Mouse (Mus musculus): ENCODE results near the gene Ice2. TPM values are rescaled to one million over a fixed set of nuclear protein-coding genes. Genes with fewer than 3 reads are reported as not detected.
A peak's percentile ranks its signal among the peaks of the same experiment; 100 is the strongest.

Ice2 gene
- polyA plus RNA-seq, 1 experiment from 2014 or later = 25.2 TPM

DNA sequence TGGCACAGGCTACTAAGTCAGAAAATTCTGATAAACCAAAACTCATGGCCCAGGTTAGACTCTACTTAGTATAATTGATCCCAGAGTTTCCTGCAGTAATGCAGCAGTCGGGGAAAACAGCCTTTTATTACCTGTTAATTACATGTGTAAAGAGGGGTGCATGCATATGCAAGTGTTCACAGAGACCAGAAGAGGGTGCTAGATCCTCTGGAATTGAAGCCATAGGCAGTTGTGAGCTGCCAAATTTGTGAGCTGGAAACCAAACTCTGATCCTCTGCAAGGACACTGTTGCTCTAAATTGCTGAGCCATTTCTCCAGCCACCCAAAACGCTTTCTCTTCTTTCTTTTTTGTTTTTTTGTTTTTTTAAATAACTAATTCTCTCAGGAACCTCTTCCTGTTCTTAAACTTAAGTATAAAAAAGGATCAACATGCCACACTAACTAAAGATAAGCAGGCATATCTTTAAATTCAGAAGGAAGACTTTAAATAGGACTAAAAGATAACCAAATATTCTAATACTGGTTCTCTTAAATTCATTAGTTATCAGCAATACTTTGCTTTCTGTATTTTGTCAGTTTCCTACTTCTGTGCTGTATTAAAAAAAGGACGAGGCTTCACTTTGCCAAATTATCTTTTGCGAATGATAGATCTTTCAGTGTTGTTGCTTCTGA is 20.6 kb upstream of the Ice2 start:
- no peaks in the 10 kb centered on the region; the same call in 1 of the 2 replicates for H3K4me1 ChIP-seq
- H3K36me3 ChIP-seq = no peaks in the 10 kb centered on the region
- no peaks in the 10 kb centered on the region for H3K9me3 ChIP-seq (replicated peaks)
- 74% methylated on average over 4 of the region's 4 CpGs for WGBS
- no peak for DNase-seq (ENCODE audit: low spot score)
- H3K4me3 ChIP-seq = no peak overlapping the region
- H3K27ac ChIP-seq = no peak overlapping the region
- no peaks in the 10 kb centered on the region; the same call in 1 of the 2 replicates for H3K27me3 ChIP-seq (ENCODE audit: low read depth, poor library complexity, severe bottlenecking)

- no peaks in the 10 kb centered on the region; the same call in 1 of the 2 replicates for H3K27me3 ChIP-seq (ENCODE audit: low read depth, poor library complexity, severe bottlenecking)
- H3K36me3 ChIP-seq = no peaks in the 10 kb centered on the region
- DNase-seq (ENCODE audit: low spot score) = no peak
- H3K9me3 ChIP-seq (replicated peaks) = no peaks in the 10 kb centered on the region
- no peaks in the 10 kb centered on the region; the same call in 1 of the 2 replicates for H3K4me1 ChIP-seq
- H3K4me3 ChIP-seq = no peak overlapping the region
- no peak overlapping the region for H3K27ac ChIP-seq
- WGBS = 91% methylated on average over 3 of the region's 3 CpGs
These were observed 20.1 kb upstream of the Ice2 start for GRCm38 (mm10) chr9:69377654-69378045.

- no peak for DNase-seq (ENCODE audit: low spot score)
- Histone ChIP-seq H3K4me1 (no peaks in the 10 kb centered on the region), H3K4me3 (no peak overlapping the region), H3K9me3 (replicated peaks) (no peaks in the 10 kb centered on the region), H3K27ac (no peak overlapping the region), H3K27me3 (ENCODE audit: low read depth, poor library complexity, severe bottlenecking) (no peaks in the 10 kb centered on the region), H3K36me3 (no peaks in the 10 kb centered on the region)
- 90% methylated on average over 1 of the region's 1 CpGs for WGBS
These were observed 17.2 kb upstream of the Ice2 start for GRCm38 (mm10) chr9:69380546-69380945.

DNA sequence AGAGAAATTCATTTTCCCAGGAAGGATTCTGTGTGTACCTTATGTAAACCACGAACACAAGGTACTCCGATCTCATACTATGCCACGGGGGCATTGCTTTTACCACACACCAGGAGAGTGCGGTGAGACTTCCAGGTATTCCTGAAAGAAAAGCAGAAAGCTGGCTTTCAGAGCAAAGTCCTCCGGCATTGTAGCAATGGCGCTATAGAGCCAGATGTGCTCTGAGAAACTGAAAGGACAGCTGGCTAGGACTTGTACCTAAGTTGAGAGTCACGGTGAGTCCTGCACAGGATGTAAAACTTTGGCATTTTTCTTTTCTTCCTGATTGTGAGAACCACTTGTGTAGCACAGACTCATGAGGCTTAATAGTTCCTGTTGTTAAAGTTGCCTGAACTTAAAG is 16.0 kb upstream of the Ice2 start:
- DNase-seq (ENCODE audit: low spot score) = no peak
- no peak overlapping the region for H3K27ac ChIP-seq
- H3K9me3 ChIP-seq (replicated peaks) = no peaks in the 10 kb centered on the region
- no peaks in the 10 kb centered on the region for H3K27me3 ChIP-seq (ENCODE audit: low read depth, poor library complexity, severe bottlenecking)
- H3K4me3 ChIP-seq = no peak overlapping the region
- 74% methylated on average over 7 of the region's 7 CpGs for WGBS
- no peaks in the 10 kb centered on the region for H3K36me3 ChIP-seq
- no peaks in the 10 kb centered on the region for H3K4me1 ChIP-seq

DNA sequence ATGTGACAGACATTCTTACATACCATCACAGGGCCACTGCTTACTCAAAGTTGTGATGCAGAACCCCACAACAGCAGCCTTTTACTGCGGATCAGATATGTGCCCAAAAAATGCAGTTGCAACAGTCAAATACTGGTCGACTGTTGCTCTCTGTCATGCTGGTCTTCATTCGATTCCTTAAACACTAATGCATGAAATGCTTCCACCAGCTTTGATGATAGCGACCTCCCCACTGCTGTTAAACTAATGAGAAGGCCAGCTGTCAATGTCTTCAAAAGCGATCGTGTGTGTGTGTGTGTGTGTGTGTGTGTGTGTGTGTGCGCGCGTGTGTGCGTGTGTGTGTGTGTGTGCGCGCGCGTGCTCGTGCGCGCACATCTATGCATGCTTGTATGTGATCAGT is 13.2 kb upstream of the Ice2 start:
- Histone ChIP-seq H3K27ac (no peak overlapping the region), H3K27me3 (ENCODE audit: low read depth, poor library complexity, severe bottlenecking) (no peaks in the 10 kb centered on the region), H3K9me3 (replicated peaks) (no peaks in the 10 kb centered on the region), H3K4me3 (no peak overlapping the region), H3K36me3 (no peaks in the 10 kb centered on the region), H3K4me1 (no peaks in the 10 kb centered on the region)
- 88% methylated on average over 17 of the region's 17 CpGs for WGBS
- no peak for DNase-seq (ENCODE audit: low spot score)

DNA sequence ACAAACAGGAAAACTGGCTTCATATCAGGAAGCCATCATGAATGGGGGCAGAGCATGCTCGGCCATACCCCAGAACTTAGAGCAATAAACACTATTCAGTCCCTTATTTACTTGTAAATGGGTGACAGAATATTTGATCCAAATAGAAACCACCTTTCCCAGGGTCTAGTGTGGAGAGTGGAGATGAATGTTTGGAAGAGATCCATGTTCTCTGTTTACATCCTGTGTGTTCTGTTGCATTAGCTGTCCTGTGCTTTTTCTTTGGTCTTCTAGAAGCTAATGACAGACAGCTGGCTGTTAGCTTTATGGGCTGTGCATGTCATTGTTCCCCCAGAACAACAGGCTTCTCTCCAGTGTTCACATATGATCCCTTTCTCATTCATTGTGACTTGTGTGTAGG is 12.8 kb upstream of the Ice2 start:
- DNase-seq (ENCODE audit: low spot score) = no peak
- WGBS = 76% methylated on average over 1 of the region's 1 CpGs

DNA sequence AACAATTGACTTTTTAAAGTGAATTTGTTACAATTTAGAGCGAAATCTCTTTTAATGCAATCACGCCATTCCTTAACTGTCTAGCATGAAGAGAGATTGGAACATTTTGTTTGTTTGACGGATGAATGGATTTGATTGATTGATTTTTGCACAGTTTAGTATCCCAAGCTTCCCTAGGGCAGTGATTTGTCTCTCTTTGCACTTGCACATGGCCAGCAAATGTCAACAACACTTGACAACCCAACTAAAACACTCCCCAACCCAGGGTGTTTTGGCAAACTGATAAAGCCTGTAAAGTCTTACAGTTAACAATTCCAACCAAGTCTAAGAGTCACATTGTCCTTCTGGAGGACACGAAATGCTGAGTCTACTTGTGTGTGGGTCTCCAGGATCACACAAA is 10.4 kb upstream of the Ice2 start:
- Histone ChIP-seq H3K9me3 (replicated peaks) (no peaks in the 10 kb centered on the region), H3K27me3 (ENCODE audit: low read depth, poor library complexity, severe bottlenecking) (no peaks in the 10 kb centered on the region), H3K4me3 (no peak overlapping the region), H3K27ac (no peak overlapping the region), H3K4me1 (peaks cover 15% of the 10 kb centered on the region), H3K36me3 (no peaks in the 10 kb centered on the region)
- 94% methylated on average over 4 of the region's 4 CpGs for WGBS
- DNase-seq (ENCODE audit: low spot score) = no peak

More for the DNA sequence above, 12.8 kb upstream of the Ice2 start:
- no peaks in the 10 kb centered on the region for H3K9me3 ChIP-seq (replicated peaks)
- no peak overlapping the region for H3K27ac ChIP-seq
- H3K27me3 ChIP-seq (ENCODE audit: low read depth, poor library complexity, severe bottlenecking) = no peaks in the 10 kb centered on the region
- H3K4me1 ChIP-seq = no peaks in the 10 kb centered on the region
- H3K36me3 ChIP-seq = no peaks in the 10 kb centered on the region
- H3K4me3 ChIP-seq = no peak overlapping the region

DNA sequence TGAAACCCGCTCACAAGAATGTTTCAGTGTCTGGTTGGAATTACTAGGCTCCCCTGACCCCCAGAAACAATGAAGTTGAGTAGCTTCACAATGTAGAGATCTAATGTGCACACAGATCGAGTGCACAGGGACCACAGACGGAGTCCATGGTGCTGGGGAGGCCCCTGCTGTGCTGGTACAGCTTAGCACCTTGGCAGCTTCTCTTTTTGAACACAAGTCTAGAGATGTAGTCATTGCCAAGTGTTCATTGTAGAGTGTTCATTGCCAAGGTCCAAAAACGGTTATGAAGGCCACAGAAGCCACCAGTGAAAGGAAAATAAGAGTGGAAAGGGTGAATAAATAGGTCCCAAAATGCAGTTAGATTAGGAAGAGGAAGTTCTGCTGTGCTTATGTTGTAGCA is 7.1 kb upstream of the Ice2 start:
- no peak for DNase-seq (ENCODE audit: low spot score)
- no peak overlapping the region for H3K27ac ChIP-seq
- no peaks in the 10 kb centered on the region for H3K27me3 ChIP-seq (ENCODE audit: low read depth, poor library complexity, severe bottlenecking)
- 82% methylated on average over 4 of the region's 4 CpGs for WGBS
- no peak overlapping the region for H3K4me3 ChIP-seq
- H3K4me1 ChIP-seq = peaks cover 15% of the 10 kb centered on the region
- H3K9me3 ChIP-seq (replicated peaks) = no peaks in the 10 kb centered on the region
- H3K36me3 ChIP-seq = no peaks in the 10 kb centered on the region

GRCm38 (mm10) chr9:69394234-69394633 is 3.5 kb upstream of the Ice2 start:
- 95% methylated on average over 5 of the region's 5 CpGs for WGBS
- Histone ChIP-seq H3K36me3 (no peaks in the 10 kb centered on the region), H3K4me1 (peaks cover 29% of the 10 kb centered on the region), H3K27ac (no peak overlapping the region), H3K27me3 (ENCODE audit: low read depth, poor library complexity, severe bottlenecking) (no peaks in the 10 kb centered on the region), H3K4me3 (no peak overlapping the region), H3K9me3 (replicated peaks) (no peaks in the 10 kb centered on the region)
- DNase-seq (ENCODE audit: low spot score) = no peak

DNA sequence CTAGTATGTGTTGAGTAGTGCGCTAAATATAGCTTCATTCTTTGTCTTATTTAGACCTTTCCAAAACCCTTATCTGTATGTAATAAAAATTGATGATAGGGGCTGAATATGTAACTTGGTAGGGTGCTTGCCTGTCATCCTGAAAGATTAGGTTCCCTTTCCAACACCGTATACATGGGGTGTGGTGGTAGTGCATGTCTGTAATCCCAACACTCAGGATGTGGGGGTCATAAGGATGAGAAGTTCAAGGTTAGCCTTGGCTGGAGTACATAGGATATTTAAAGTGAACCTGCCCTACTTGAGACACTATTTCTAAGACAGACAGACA is 310 bp upstream of the Ice2 start:
- Histone ChIP-seq H3K27ac (peak overlapping the region; percentile 96), H3K36me3 (peaks cover 9% of the 10 kb centered on the region), H3K9me3 (replicated peaks) (no peaks in the 10 kb centered on the region), H3K4me3 (peak overlapping the region; percentile 70), H3K4me1 (peaks cover 15% of the 10 kb centered on the region), H3K27me3 (ENCODE audit: low read depth, poor library complexity, severe bottlenecking) (no peaks in the 10 kb centered on the region)
- 69% methylated on average over 2 of the region's 2 CpGs for WGBS
- no peak for DNase-seq (ENCODE audit: low spot score)

- peaks cover 15% of the 10 kb centered on the region for H3K4me1 ChIP-seq
- no peaks in the 10 kb centered on the region for H3K27me3 ChIP-seq (ENCODE audit: low read depth, poor library complexity, severe bottlenecking)
- no peaks in the 10 kb centered on the region for H3K9me3 ChIP-seq (replicated peaks)
- peak overlapping the region; percentile 70 for H3K4me3 ChIP-seq
- peak overlapping the region; percentile 96 for H3K27ac ChIP-seq
- H3K36me3 ChIP-seq = peaks cover 9% of the 10 kb centered on the region
- no peak for DNase-seq (ENCODE audit: low spot score)
- WGBS = 17% methylated on average over 10 of the region's 10 CpGs
These were observed 746 bp downstream of the Ice2 start for GRCm38 (mm10) chr9:69398453-69398850.

DNA sequence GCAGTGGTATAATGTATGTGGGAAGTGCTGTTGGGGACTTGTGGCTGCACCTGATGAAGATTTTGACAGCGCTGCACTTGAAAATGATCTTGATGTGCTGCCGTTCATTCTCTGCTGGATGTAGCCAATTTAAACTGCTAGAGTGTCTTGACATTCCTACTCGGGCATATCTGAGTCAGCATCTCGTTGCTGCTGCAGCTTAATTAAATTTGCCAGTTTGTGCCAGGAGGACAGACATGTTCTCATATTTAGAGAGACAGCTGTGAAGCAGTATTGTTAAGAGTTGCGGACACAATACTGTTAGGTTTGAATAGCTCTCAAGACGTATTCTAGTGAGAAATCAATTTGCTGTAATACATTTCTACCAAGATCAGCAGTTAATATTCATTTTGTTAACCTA is 7.0 kb downstream of the Ice2 start:
- DNase-seq (ENCODE audit: low spot score) = no peak
- Histone ChIP-seq H3K27me3 (ENCODE audit: low read depth, poor library complexity, severe bottlenecking) (no peaks in the 10 kb centered on the region), H3K4me1 (no peaks in the 10 kb centered on the region), H3K36me3 (peaks cover 16% of the 10 kb centered on the region), H3K4me3 (no peak overlapping the region), H3K27ac (no peak overlapping the region), H3K9me3 (replicated peaks) (no peaks in the 10 kb centered on the region)
- WGBS = 85% methylated on average over 6 of the region's 6 CpGs

DNA sequence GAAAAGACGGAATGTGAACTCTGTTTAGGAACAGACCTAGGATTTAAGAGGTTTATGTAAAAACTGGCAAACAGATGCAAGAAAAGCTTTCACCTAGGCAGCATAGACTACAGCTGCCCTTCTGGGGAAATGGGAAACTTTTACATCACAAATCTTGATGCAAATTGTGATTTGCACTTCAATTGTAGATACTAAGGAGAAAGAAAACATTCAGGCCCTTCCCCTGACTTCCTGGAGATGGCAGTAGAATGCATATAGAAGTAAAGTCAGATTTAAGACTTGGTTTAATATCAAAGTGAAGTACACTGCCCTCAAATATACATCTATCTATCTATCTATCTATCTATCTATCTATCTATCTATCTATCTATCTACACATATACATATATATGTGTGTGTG is 21.8 kb downstream of the Ice2 start:
- H3K27me3 ChIP-seq (ENCODE audit: low read depth, poor library complexity, severe bottlenecking) = no peaks in the 10 kb centered on the region
- DNase-seq (ENCODE audit: low spot score) = no peak
- H3K27ac ChIP-seq = no peak overlapping the region
- peaks cover 16% of the 10 kb centered on the region for H3K4me1 ChIP-seq
- H3K36me3 ChIP-seq = peaks cover 67% of the 10 kb centered on the region
- WGBS = 92% methylated on average over 1 of the region's 1 CpGs
- no peak overlapping the region for H3K4me3 ChIP-seq
- H3K9me3 ChIP-seq (replicated peaks) = no peaks in the 10 kb centered on the region

DNA sequence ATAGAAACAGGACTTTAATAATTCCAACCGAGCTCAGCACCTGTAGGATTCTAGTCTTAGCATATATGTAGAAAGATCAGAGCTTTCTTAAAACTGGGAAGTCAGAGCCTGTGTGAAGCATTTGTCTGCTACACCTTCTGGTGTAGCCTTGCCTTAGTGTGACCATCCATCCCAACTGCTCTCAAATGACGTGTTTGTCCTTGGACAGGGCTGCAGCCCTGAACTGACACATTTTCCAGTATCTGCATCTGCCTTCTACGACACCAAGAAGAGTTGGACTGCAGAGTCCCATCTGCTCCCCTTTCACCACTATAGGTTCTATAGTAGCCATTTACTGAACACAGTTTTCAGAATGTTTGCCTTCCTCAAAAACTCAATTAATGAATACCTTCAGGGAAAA is 32.8 kb downstream of the Ice2 start:
- Histone ChIP-seq H3K27me3 (ENCODE audit: low read depth, poor library complexity, severe bottlenecking) (no peaks in the 10 kb centered on the region), H3K9me3 (replicated peaks) (no peaks in the 10 kb centered on the region), H3K4me3 (no peak overlapping the region), H3K4me1 (peaks cover 11% of the 10 kb centered on the region; the same call in 1 of the 2 replicates), H3K27ac (no peak overlapping the region), H3K36me3 (peaks cover 72% of the 10 kb centered on the region)
- DNase-seq (ENCODE audit: low spot score) = no peak
- WGBS = 86% methylated on average over 3 of the region's 3 CpGs
